8 mouse cellular contexts compared by ENCODE assay signal in the genomic region with DNA sequence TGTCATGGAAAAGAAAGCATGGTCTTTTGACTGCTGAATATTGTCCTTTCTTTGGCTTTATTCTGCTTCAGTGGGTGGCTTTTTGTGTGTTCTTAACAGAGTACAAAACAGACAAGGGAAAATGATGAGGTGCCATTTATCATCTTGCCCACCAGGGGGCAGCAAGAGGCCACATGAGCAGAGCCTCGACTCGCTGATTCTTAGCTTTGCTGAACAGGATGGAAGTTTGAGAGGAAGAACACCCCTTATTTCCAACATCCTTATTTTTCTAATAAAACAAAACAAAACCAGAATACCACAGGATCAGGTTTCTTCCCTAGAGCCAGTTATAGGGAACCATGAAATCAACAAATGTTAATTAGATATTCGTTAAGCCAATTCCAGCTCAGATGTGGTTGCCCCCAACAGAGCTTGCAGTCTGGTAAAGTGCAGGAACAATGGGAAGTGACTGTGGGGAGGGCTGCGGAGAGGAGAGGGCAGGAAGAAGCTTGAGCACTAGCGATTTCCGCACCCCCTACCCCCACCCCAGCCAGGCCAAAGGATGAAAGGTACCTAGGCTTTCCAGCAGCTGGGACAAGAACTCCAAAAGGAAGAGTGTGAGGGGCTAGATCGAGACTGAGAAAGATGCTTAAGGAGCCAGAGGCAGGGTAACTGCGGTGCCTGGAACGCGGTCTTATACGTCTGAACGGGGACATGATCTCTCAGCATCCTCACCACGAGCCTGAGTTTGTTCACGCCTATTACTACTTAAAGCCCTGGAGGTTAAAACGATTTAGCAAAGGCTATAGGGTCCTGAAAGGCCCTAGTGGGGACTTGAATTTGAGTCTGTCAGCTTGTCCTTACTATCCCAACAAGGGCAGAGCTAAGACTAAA. TPM values are rescaled to one million over a fixed set of nuclear protein-coding genes. Genes with fewer than 3 reads are reported as not detected.
DNase-seq lines count a peak whose midpoint lies in the region; ATAC-seq lines count a peak whose summit lies in the region.

No protein-coding gene starts in this region.

- 8% methylated on average over 15 of the region's 15 CpGs for WGBS in intestine, embryonic 14.5 days
- WGBS in midbrain, embryonic 12.5 days = 3% methylated on average over 15 of the region's 15 CpGs

- no peak for ATAC-seq in intestine, embryonic 14.5 days (replicated peaks; ENCODE audit: low FRiP score, low TSS enrichment, low read depth)
- peak; percentile 56 for ATAC-seq in midbrain, embryonic 12.5 days (ENCODE audit: low FRiP score, low read depth)

- H3K4me1 ChIP-seq in intestine, embryonic 14.5 days (replicated peaks; ENCODE audit: control insufficient read depth, insufficient read depth, low read length) = peaks cover 6% of the 10 kb centered on the region; the same call in 1 of the 2 replicates
- H3K4me1 ChIP-seq in midbrain, embryonic 12.5 days = 0 out of 2 replicates have a peak, but pooled peaks cover 8% of the 10 kb centered on the region

- H3K4me3 ChIP-seq in intestine, embryonic 14.5 days (ENCODE audit: low read depth, low read length) = no peak overlapping the region
- H3K4me3 ChIP-seq in midbrain, embryonic 12.5 days = no peak overlapping the region

- no peaks in the 10 kb centered on the region for H3K27me3 ChIP-seq in intestine, embryonic 14.5 days (replicated peaks; ENCODE audit: control insufficient read depth, insufficient read depth, low read length)
- H3K27me3 ChIP-seq in midbrain, embryonic 12.5 days = peaks cover 29% of the 10 kb centered on the region

- no peaks in the 10 kb centered on the region for H3K36me3 ChIP-seq in intestine, embryonic 14.5 days (ENCODE audit: control insufficient read depth, insufficient read depth, low read length)
- no peaks in the 10 kb centered on the region for H3K36me3 ChIP-seq in midbrain, embryonic 12.5 days

- H3K27ac ChIP-seq in intestine, embryonic 14.5 days (ENCODE audit: low read depth) = no peak overlapping the region
- no peak overlapping the region for H3K27ac ChIP-seq in midbrain, embryonic 12.5 days (replicated peaks)

- peak; percentile 28 for DNase-seq in gastrocnemius, adult 18-20 months (ENCODE audit: low spot score)
- no peak for DNase-seq in gastrocnemius, adult 8-10 months (ENCODE audit: low spot score in 2 of 2)
- peak; percentile 72 for DNase-seq in cerebellum, adult 9-10 months
- peak; percentile 32 to 70 for DNase-seq in frontal cortex, postnatal 10 days (ENCODE audit: low spot score in 2 of 2)
- peak; percentile 72 for DNase-seq in intestine, embryonic 14.5 days (ENCODE audit: low spot score)
- DNase-seq in left cerebral cortex, adult 8-10 months (ENCODE audit: low spot score in 2 of 2) = peak; percentile 21 to 40
- DNase-seq in spleen, postnatal 36 days (ENCODE audit: low spot score in 2 of 2) = peak; percentile 5 to 29

- H3K9ac ChIP-seq in intestine, embryonic 14.5 days (ENCODE audit: low read length) = no peak overlapping the region
- no peak overlapping the region for H3K9ac ChIP-seq in midbrain, embryonic 12.5 days (replicated peaks)

- peak overlapping the region; percentile 2; the same call in 1 of the 2 replicates for H3K4me2 ChIP-seq in intestine, embryonic 14.5 days (ENCODE audit: low read length)
- H3K4me2 ChIP-seq in midbrain, embryonic 12.5 days (replicated peaks) = peak overlapping the region; percentile 24

- no peaks in the 10 kb centered on the region for H3K9me3 ChIP-seq in intestine, embryonic 14.5 days (ENCODE audit: control insufficient read depth, low read length)
- no peaks in the 10 kb centered on the region for H3K9me3 ChIP-seq in midbrain, embryonic 12.5 days

RNA-seq across cellular contexts. Expression of a gene that starts 31.6 kb away (rescaled TPM):
- under 1 TPM in 1 of 2 experiments, not detected in 1; 0.21 TPM for total RNA-seq in gastrocnemius, adult 18-20 months (2021)
- total RNA-seq in gastrocnemius, adult 8-10 months (2022) = under 1 TPM in 1 of 4 experiments, not detected in 3; 0.10 TPM
- 4.8 and 7.7 TPM in 2 replicates for polyA plus RNA-seq in intestine, embryonic 14.5 days (2014; fragmentation: Nextera tagmentation; extraction: Ambion mirVana)
- 100 to 1,000 TPM; 150 to 160 (median 156) TPM for total RNA-seq in left cerebral cortex, adult 8-10 months (2022)
- 32.5 and 33.3 TPM in 2 replicates for polyA plus RNA-seq in midbrain, embryonic 12.5 days (2016; fragmentation: Nextera tagmentation; extraction: Ambion mirVana)

Comparison
In these comparisons a context has a peak if more than half of its experiments do, and no peak if none do; other contexts are left out.
1. DNase-seq: peak in gastrocnemius, adult 18-20 months (single experiment), cerebellum, adult 9-10 months (single experiment), frontal cortex, postnatal 10 days (2 of 2), intestine, embryonic 14.5 days (single experiment), left cerebral cortex, adult 8-10 months (2 of 2) and spleen, postnatal 36 days (2 of 2); none in gastrocnemius, adult 8-10 months (0 of 2).
2. RNA of a gene that starts 31.6 kb away (total RNA-seq): 150 to 160 TPM in left cerebral cortex, adult 8-10 months; 0.21 TPM in gastrocnemius, adult 18-20 months and 0.10 TPM in gastrocnemius, adult 8-10 months; every median in the first group is over 100 times any median in the second.